8 mouse cellular contexts compared by ENCODE assay signal in genomic region chr8:114439334-114440204, GRCm38 (mm10). TPM values are rescaled to one million over a fixed set of nuclear protein-coding genes. Genes with fewer than 3 reads are reported as not detected.
DNase-seq lines count a peak whose midpoint lies in the region; ATAC-seq and TF ChIP-seq lines count a peak whose summit lies in the region.

TSS of gene Wwox (plus strand) at chr8:114439655.

- H3K27me3 ChIP-seq in kidney, embryonic 14.5 days (ENCODE audit: control insufficient read depth, insufficient read depth, low read length): no peaks in the 10 kb centered on the region
- H3K27me3 ChIP-seq in limb, embryonic 15.5 days: no peaks in the 10 kb centered on the region

- peak; percentile 53; the same call in 1 of the 2 replicates for TF ChIP-seq CTCF in bone marrow macrophage, adult 2 months (IDR thresholded peaks at IDR 0.05; ENCODE audit: low read depth, low read length)
- TF ChIP-seq CTCF in embryonic fibroblast, embryonic 13.5 days (IDR thresholded peaks at IDR 0.05; ENCODE audit: borderline replicate concordance, insufficient read depth, low read length): peak; percentile 70

- peak within 1 kb of the TSS; percentile 82 for H3K4me2 ChIP-seq in kidney, embryonic 14.5 days (replicated peaks; ENCODE audit: low read depth, low read length)
- H3K4me2 ChIP-seq in limb, embryonic 15.5 days: peak within 1 kb of the TSS; percentile 88

- peak within 1 kb of the TSS; percentile 91 for H3K4me3 ChIP-seq in bone marrow macrophage, adult 2 months (ENCODE audit: insufficient read depth, low read length)
- peak within 1 kb of the TSS; percentile 78 for H3K4me3 ChIP-seq in embryonic fibroblast, embryonic 13.5 days (ENCODE audit: insufficient read depth, low read length)
- peak within 1 kb of the TSS; percentile 70 for H3K4me3 ChIP-seq in kidney, embryonic 14.5 days (ENCODE audit: low read length)
- peak within 1 kb of the TSS; percentile 60 for H3K4me3 ChIP-seq in limb, embryonic 15.5 days

- peak within 1 kb of the TSS; percentile 70 for H3K9ac ChIP-seq in kidney, embryonic 14.5 days (ENCODE audit: low read depth, low read length)
- H3K9ac ChIP-seq in limb, embryonic 15.5 days: peak within 1 kb of the TSS; percentile 46

- DNase-seq in A20 (ENCODE audit: low read depth, low spot score): peak; percentile 98
- DNase-seq in heart, adult 9 months (ENCODE audit: low spot score in 2 of 2): peak; percentile 99 to 100
- DNase-seq in monocyte, adult 2 months (ENCODE audit: low read depth in 1 of 2, low spot score in 2 of 2): peak; percentile 98 to 100
- peak; percentile 95 to 96 for DNase-seq in spleen, postnatal 36 days (ENCODE audit: low spot score in 2 of 2)

- H3K36me3 ChIP-seq in kidney, embryonic 14.5 days (ENCODE audit: control insufficient read depth, insufficient read depth, low read length): no peaks in the 10 kb centered on the region
- no peaks in the 10 kb centered on the region for H3K36me3 ChIP-seq in limb, embryonic 15.5 days

- under 1% methylated on average over 54 of the region's 54 CpGs for WGBS in kidney, embryonic 14.5 days
- under 1% methylated on average over 54 of the region's 54 CpGs for WGBS in limb, embryonic 15.5 days

- H3K9me3 ChIP-seq in kidney, embryonic 14.5 days (ENCODE audit: control insufficient read depth, low read length): no peaks in the 10 kb centered on the region
- H3K9me3 ChIP-seq in limb, embryonic 15.5 days: no peaks in the 10 kb centered on the region

- peak; percentile 97 for ATAC-seq in kidney, embryonic 14.5 days (ENCODE audit: low FRiP score, low TSS enrichment)
- peak; percentile 95 for ATAC-seq in limb, embryonic 15.5 days (ENCODE audit: insufficient number of reproducible peaks, low FRiP score, low TSS enrichment, low read depth)

- TF ChIP-seq POLR2A in bone marrow macrophage, adult 2 months (IDR thresholded peaks at IDR 0.05; ENCODE audit: borderline replicate concordance, low read depth, low read length): no peak
- TF ChIP-seq POLR2A in embryonic fibroblast, embryonic 13.5 days (IDR thresholded peaks at IDR 0.05; ENCODE audit: low read depth, low read length): peak; percentile 76

- H3K4me1 ChIP-seq in bone marrow macrophage, adult 2 months (ENCODE audit: control insufficient read depth, insufficient read depth, low read length): peaks cover 14% of the 10 kb centered on the region
- H3K4me1 ChIP-seq in embryonic fibroblast, embryonic 13.5 days (ENCODE audit: control insufficient read depth, insufficient read depth, low read length): no peaks in the 10 kb centered on the region
- no peaks in the 10 kb centered on the region for H3K4me1 ChIP-seq in kidney, embryonic 14.5 days (ENCODE audit: control insufficient read depth, insufficient read depth, low read length)
- peaks cover 14% of the 10 kb centered on the region for H3K4me1 ChIP-seq in limb, embryonic 15.5 days

- H3K27ac ChIP-seq in bone marrow macrophage, adult 2 months (ENCODE audit: insufficient read depth, low read depth, low read length): peak within 1 kb of the TSS; percentile 50; the same call in 1 of the 2 replicates
- no peak within 1 kb of the TSS for H3K27ac ChIP-seq in embryonic fibroblast, embryonic 13.5 days (ENCODE audit: insufficient read depth, low read length)
- H3K27ac ChIP-seq in kidney, embryonic 14.5 days (ENCODE audit: low read depth, low read length): peak within 1 kb of the TSS; percentile 52
- H3K27ac ChIP-seq in limb, embryonic 15.5 days: peak within 1 kb of the TSS; percentile 73

RNA-seq across cellular contexts. Expression of gene Wwox, which starts in this region (rescaled TPM):
- 11.4 and 12.4 TPM in 2 replicates for polyA plus RNA-seq in bone marrow macrophage, adult 2 months (2012; ENCODE audit: insufficient read depth, insufficient read length, missing spikeins)
- polyA plus RNA-seq in embryonic fibroblast, embryonic 13.5 days (2011; ENCODE audit: insufficient read length, low read depth, missing spikeins): 7.2 and 8.7 TPM in 2 replicates
- 12.9 and 17.0 TPM in 2 replicates for polyA plus RNA-seq in kidney, embryonic 14.5 days (2014; fragmentation: Nextera tagmentation; extraction: Ambion mirVana)
- polyA plus RNA-seq in limb, embryonic 15.5 days (2015; fragmentation: Nextera tagmentation; extraction: Ambion mirVana): 10.4 and 10.8 TPM in 2 replicates
